Mouse (Mus musculus): Measurements from ENCODE around the gene Cenpe.

Gene Cenpe

DNA sequence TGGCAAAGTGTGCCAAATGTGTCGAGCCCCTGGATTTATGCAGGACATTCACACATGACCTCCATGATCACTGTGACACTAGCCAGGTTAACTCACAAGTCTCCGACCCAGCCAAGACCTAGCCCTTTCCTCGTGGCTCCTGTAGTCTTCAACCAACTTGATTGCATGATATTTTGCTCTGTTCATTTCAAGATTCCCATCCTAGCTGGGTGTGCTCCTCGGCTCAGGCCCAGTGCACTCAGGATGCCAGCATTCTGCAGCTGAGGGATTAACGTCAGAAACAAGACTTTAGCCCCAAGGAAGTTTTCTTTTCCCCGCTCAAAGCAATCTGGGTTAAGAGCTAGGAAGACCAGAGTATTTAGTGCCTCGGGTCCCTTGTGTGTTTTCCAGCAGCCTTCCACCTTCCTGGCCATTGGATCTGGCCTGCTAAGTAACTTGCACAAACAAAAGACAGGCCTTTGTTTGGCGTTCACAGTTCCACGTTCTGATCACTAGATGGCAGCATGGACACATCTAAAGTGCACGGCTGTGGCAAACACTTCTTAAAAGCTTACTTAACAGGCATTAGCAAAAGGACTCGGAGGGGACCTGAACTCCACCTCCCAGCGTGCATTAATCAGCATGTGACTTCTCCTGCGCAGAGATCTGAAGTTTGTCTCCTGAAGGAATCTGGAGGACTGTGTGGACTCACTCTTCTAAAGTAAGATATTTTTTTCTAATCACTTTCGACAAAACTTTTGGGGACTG is 68.5 kb downstream of the Cenpe start, which contains the start of gene Bdh2:
Bdh2 (plus strand) TSS at position 553 of the 747 bp plus-strand sequence.
- DNase-seq (ENCODE audit: extremely low spot score, low read depth, low spot score): peak; percentile 97

- no peak for DNase-seq (ENCODE audit: extremely low spot score, low read depth, low spot score)
Observed at GRCm38 (mm10) chr3:135281701-135282100, 69.4 kb downstream of the Cenpe start.

DNA sequence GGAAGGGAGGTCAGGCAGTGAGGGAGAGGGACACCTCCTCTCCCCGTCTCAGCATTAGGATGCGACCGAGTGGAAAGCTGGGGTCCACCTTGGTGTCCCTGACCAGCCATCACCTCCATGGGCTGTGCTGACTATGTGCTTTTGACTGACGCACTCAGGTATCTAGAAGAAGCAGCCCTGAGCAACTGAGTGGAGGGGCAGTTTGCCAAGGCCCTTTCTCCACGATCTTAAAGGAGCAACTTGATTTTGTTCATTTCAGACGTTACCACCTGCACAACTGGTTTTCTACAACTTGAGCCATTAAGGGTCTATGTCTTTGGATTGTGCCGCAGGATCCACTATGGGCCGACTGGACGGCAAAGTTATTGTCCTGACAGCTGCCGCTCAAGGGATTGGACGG is 72.9 kb downstream of the Cenpe start:
- no peak for DNase-seq (ENCODE audit: extremely low spot score, low read depth, low spot score)

DNA sequence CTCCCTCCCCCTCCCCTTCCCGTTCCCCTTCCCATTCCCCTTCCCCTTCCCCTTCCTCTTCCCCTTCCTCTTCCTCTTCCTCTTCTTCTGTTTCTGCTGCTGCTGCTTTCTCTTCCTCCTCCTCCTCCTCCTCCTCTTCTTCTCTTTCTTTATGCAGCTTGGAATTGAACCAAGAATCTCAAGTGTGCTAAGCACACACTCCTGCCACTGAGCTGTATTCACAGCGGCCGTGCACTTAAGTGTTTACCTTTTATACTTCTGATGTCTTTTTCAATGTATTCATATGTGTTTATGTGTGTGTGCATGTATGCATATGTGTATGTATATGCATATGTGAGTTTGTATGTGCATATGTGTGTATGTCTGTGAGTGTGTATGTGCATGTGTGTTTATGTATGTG is 73.5 kb downstream of the Cenpe start:
- no peak for DNase-seq (ENCODE audit: extremely low spot score, low read depth, low spot score)

DNA sequence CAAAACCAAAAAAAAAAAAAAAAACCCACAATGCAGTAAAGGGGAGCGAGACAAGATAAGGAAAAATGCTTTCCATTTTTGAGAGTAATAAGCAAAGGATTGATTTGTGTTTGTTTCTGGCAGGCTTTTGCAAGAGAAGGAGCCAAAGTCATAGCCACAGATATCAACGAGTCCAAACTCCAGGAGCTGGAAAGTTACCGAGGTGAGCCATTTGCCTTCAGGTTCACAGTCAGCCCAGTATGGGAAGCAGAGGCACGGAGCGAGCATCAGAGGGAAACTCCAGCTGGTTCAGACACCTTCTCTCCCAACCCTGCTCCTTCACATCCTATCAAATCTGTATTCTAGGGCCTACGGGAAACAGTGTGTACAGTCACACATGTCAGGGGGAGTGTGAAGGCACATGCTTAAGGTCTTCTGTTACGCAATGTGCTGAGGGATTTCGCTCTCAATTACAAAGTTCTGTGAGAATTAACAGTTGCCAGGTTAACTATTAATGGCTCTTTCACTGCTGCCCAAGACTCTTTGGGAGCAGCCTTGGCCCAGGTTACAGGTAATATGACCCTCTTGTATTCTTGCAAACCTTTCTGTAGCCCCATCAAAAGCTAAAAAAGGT is 75.9 kb downstream of the Cenpe start:
- DNase-seq (ENCODE audit: extremely low spot score, low read depth, low spot score): no peak

GRCm38 (mm10) chr3:135289148-135289547 is 76.8 kb downstream of the Cenpe start:
- no peak for DNase-seq (ENCODE audit: extremely low spot score, low read depth, low spot score)

DNA sequence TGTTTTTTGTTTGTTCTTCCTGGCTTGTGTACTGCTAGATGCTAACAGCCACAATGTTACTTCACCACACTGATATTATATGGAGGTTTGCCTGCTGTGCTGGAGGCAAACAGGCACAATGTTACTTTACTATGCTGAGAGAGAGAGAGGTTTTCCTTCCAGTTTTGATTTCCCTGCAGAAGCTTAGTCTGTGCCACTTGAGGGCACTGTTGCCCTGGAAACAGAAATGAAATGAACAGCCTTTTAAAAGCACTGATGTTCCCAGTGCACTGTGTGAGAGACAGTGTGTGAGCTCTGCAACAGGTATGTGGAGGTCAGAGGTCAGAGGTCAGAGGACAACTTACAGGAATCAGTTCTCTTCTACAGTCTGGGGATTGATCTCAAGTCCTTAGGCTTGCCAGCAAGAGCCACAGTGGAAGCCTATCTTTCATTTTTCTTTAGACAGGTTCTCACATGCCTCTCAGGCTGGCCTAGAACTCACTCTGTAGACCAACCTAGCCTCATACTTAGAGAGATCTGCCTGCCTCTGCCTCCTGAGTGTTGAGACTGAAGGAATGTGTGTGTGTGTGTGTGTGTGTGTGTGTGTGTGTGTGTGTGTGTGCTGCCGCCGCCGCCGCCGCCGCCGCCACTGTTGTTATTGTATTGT is 78.0 kb downstream of the Cenpe start:
- peak; percentile 35 for DNase-seq (ENCODE audit: extremely low spot score, low read depth, low spot score)

DNA sequence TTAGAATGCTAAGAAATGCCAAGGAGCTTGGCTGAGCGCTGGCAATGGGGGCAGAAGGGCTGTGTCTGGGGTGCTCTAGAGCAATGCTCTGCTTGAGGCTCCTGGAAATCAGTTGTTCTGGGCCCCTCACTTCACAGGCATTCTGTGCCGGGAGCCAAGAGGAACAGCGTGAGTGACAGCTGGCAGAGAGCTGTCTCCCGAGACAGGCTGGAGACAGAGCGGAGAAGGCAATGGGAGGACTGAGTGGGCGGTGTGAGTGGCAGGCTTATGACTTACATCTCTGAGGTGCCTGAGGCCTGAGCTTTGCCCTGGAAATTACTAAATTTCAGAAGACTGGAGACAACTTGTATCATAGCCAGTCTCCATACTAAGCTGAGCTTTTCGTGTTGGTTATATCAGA is 81.4 kb downstream of the Cenpe start:
- DNase-seq (ENCODE audit: extremely low spot score, low read depth, low spot score): no peak

DNA sequence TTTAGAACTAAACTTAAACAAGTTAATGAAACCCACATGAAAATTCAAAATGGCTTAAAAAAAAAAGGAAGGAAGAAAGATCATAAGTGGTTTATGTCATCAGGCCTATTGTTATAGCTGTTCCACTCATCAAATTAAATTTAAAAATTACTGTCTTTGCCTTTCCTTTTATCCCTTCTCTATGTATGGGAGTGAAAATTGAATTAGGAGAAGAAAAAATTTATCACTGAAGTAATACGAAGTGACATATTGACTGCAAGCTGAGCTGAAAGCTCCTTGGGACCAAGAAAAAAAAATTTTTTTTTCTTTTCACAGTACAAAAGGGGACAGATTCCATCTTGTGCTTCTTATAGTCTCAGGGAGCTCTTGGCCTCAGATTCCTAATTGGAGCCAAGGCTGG is 83.2 kb downstream of the Cenpe start:
- no peak for DNase-seq (ENCODE audit: extremely low spot score, low read depth, low spot score)

- no peak for DNase-seq (ENCODE audit: extremely low spot score, low read depth, low spot score)
Observed at GRCm38 (mm10) chr3:135298560-135298959, 86.2 kb downstream of the Cenpe start.

- no peak for DNase-seq (ENCODE audit: extremely low spot score, low read depth, low spot score)
Observed at GRCm38 (mm10) chr3:135300081-135300480, 87.7 kb downstream of the Cenpe start.

DNA sequence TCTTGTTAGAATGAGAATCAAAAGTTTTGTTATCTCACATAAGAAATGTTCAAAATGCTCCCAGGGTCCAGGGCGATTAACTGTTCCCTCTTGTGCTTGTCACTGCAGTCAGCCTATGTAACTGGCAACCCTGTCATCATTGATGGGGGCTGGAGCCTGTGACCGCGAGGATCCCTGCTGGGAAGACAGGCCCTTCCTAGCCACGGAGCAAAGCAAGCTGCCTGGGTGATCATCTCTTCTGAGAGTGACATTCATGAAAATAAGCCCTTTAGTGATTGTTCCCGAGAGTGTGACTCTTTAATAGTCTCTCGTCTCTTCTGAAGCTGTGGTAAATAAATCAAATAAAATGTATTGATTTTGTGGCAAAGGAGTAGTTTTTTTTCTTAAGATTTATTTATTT is 91.7 kb downstream of the Cenpe start:
- DNase-seq (ENCODE audit: extremely low spot score, low read depth, low spot score): no peak

DNA sequence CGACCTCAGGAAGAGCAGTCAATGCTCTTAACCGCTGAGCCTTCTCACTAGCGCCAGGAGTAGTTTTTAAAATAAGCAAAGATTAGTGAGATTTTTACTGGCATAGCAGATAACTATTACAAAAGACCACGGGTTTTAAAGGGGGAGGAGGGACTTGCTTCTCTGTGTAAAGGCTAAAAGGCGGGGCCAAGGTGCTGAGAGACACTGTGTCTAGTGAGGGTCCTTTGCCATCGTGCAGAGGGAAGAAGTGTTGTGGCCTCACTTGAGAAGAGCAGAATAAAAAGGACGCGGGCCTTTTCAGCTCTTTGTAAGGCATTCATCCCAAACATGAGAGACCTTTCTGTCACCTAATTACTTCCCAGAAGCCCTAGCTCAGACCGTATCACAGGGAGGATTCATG is 92.2 kb downstream of the Cenpe start:
- DNase-seq (ENCODE audit: extremely low spot score, low read depth, low spot score): no peak

DNA sequence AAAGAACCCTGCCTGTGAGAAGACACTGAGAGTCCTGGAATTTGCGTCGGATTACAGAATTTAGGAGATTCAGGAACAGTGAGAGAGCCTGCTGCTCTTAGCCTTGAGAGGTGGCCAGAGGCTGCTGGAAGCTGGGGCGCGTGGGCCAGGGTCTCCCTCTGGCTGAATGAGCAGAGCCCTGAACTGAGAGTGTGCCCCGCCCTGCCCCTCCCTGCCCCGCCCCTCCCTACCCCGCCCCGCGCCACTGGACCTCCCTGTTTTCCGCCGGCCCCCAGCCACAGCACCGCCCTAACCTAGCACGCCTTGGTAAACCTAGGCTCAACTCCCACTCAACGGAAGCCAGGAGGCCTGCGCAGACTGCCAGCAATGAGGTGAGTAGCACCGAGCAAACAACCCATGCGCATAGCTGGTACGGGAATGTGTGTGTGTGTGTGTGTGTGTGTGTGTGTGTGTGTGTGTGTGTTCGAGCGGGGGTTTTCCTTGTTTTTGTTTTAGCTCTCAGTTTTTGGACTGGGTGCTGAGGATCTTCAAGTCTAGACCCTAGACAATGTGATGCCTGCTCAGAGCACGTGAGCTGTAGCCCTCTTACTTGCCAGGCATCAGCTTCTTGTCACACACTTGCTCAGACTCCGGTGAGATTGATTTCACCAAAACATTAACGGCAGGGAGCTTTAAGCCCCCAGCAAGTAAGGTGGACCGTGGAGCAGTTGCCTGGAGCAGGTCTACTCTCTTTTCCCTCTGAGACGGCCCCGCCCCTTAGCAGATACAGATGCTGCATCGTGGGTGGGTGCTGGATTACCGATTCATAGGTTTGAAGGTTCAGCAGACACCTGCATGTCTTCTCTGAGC is 95.3 kb downstream of the Cenpe start, which contains the start of gene Slc9b2:
Slc9b2 (plus strand) TSS at position 290 of the 849 bp plus-strand sequence.
- DNase-seq (ENCODE audit: extremely low spot score, low read depth, low spot score): no peak

DNA sequence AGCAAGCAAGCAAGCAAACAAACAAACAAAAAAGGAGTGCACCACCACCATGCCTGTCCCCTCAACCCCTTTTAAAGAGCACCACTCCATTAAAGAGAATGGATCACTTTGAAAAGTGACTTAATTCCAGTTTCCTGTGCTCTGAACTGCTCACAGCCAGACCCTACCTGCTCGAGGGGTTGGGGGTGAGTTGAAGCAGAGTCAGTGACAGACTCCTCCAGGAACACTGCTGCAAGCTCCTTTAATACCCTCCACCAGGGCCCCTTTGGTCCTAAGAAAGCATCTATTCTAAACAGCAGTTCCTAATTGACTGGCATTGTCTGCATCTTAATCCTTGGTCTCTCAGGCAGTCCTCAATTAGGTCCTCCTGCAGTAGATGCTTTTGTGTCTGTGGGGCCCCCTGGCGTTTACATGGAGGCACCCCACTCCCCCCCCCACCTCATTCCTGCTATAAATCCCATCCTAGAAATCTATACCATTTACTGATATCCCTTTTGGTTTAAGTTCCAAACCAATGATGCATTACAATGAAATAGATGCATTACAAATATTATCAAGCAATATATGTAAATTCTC is 100.7 kb downstream of the Cenpe start:
- no peak for DNase-seq (ENCODE audit: extremely low spot score, low read depth, low spot score)

DNA sequence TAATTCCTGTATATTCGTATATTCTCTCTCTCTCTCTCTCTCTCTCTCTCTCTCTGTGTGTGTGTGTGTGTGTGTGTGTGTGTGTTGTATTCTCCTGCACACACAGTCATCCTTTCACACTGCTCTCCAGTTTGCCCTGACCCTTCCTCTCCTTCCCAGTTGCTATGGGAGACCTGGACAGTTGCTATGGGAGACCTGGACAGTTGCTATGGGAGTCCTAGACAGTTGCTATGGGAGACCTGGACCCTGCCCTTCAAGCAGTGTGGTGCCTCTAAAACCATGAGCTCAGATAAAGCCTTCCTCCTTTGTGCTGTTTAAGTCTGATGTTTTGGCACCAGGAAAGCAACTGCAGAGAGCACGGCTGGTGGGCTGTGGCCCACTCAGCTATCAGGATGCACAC is 101.4 kb downstream of the Cenpe start:
- DNase-seq (ENCODE audit: extremely low spot score, low read depth, low spot score): no peak

DNA sequence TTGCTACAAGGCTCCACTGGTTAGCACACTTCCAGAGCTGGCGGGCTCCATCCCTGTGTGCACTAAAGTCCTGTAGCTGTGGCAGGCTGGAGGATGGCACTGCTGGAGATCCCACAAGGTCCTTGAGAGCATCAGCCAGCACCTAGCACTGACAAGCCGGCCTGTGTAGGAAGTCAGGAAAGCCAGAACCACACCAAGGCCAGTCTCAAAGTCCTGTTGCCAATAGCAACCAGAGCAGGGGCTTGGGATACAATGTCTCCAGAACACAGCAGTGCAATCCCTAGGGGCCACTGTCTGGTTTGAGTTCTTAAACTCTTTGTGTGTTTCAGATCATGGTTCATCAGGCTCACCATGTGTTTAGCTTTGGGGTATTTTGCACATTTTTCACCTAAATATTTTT is 102.5 kb downstream of the Cenpe start:
- no peak for DNase-seq (ENCODE audit: extremely low spot score, low read depth, low spot score)

DNA sequence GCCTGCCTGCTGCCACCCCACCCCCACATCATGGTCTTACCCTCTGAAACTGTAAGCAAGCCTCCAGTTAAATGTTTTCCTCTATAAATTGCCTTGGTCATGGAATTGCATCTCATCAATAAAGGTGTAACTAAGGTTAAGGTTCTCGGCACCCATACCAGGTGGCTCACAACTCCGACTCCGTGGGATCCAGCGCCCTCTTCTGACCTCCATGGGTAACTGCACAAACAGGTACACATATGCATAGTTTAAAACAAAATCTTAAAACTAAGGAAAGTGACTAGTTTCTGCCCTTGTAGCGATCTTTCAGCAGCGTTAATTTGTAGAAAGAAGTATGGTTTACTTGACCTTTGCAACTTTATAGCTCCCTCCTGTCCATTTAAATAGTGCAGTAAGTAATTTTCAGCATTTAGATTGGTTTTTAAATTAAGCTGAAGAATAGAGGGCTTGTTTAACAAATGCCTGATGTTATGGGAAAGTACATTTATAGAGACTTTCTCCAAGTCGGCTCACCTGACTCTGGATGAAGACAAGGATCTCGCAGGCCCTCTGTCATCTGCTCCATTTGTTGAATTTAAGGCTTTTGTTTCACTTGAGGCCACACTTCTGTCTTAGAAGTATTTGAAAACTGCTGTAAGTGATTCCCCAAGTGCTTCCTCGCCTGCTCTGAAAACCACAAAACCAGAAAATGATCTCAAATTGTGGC is 103.5 kb downstream of the Cenpe start:
- DNase-seq (ENCODE audit: extremely low spot score, low read depth, low spot score): no peak

- DNase-seq (ENCODE audit: extremely low spot score, low read depth, low spot score): no peak
Observed at GRCm38 (mm10) chr3:135318331-135318730, 106.0 kb downstream of the Cenpe start.
